19 mouse cellular contexts compared by ENCODE assay signal in the genomic region with DNA sequence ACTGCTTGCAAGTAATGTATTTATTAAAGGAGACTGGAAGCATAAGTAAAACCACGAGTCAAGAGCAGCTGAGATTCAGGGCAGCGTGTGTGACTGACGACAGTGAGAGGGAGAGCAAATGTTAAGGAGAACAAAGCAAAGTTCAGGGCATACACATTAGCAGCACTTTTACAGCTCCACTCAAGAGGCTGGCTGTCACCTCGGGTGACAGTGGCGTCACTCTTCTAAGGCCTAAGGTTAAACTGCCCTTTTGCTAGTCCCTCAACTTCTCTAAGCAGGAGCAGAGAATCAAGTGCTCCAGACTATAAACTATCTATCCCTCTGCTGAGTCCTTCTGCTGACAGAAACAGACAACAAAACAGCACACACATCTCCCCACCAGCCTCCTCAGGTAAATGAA. TPM values are rescaled to one million over a fixed set of nuclear protein-coding genes. Genes with fewer than 3 reads are reported as not detected.
DNase-seq lines count a peak whose midpoint lies in the region; ATAC-seq and TF ChIP-seq lines count a peak whose summit lies in the region.
"Had no signal": no experiment of that assay in that cellular context is flagged by ENCODE, and none has a peak within 500 bp of the region (broad histone marks: within the 10 kb centered on the region; RNA-seq: fewer than 3 reads in every experiment).

No protein-coding gene starts in this region.

- H3K27ac ChIP-seq in gastrocnemius, adult 2 months: peak overlapping the region; percentile 75
- 0 out of 2 replicates have a peak overlapping the region, but pooled peaks have one; percentile 9 for H3K27ac ChIP-seq in heart, embryonic 16.5 days (ENCODE audit: low read length)
- H3K27ac ChIP-seq in liver, adult 2 months (replicated peaks; ENCODE audit: insufficient read depth, low read depth, low read length): peak overlapping the region; percentile 20
- H3K27ac ChIP-seq in liver, embryonic 12.5 days: no peak overlapping the region
- H3K27ac ChIP-seq: forebrain, embryonic 13.5 days; hindbrain, embryonic 13.5 days; limb, embryonic 15.5 days had no signal

- TF ChIP-seq POLR2A in liver, adult 2 months (IDR thresholded peaks at IDR 0.05; ENCODE audit: extremely low read depth, insufficient read depth, low read length): no peak

- H3K4me3 ChIP-seq in gastrocnemius, adult 2 months: no peak overlapping the region
- H3K4me3 ChIP-seq in heart, embryonic 16.5 days (ENCODE audit: low read length): no peak overlapping the region
- no peak overlapping the region for H3K4me3 ChIP-seq in liver, adult 2 months (ENCODE audit: insufficient read depth, low read depth, low read length)
- H3K4me3 ChIP-seq in liver, embryonic 12.5 days: no peak overlapping the region
- H3K4me3 ChIP-seq: forebrain, embryonic 13.5 days; hindbrain, embryonic 13.5 days; limb, embryonic 15.5 days had no signal

- 33% methylated on average over 5 of the region's 5 CpGs for WGBS in heart, embryonic 16.5 days
- WGBS in liver, adult 2 months: 23% methylated on average over 5 of the region's 5 CpGs
- 68% methylated on average over 5 of the region's 5 CpGs for WGBS in liver, embryonic 12.5 days (ENCODE audit: insufficient replicate concordance)

- H3K4me1 ChIP-seq in heart, embryonic 16.5 days (ENCODE audit: control insufficient read depth, insufficient read depth, low read length): peaks cover 2% of the 10 kb centered on the region; the same call in 1 of the 2 replicates
- peaks cover 13% of the 10 kb centered on the region; the same call in 1 of the 2 replicates for H3K4me1 ChIP-seq in liver, adult 2 months (ENCODE audit: control insufficient read depth, insufficient read depth, low read length)
- H3K4me1 ChIP-seq in liver, embryonic 12.5 days: no peaks in the 10 kb centered on the region
- H3K4me1 ChIP-seq: limb, embryonic 15.5 days had no signal

- no peak for DNase-seq in gastrocnemius, adult 2 months
- no peak for DNase-seq in gastrocnemius, postnatal 36 days
- DNase-seq in heart, adult 9 months (ENCODE audit: low spot score in 2 of 2): no peak
- DNase-seq in liver, adult 2 months (ENCODE audit: extremely low read depth, low read depth, low spot score): peak; percentile 71
- peak; percentile 13 for DNase-seq in kidney, postnatal 14 days
- no peak for DNase-seq in c-Kit-positive CD71-positive TER-119-positive erythroid progenitor cells, embryonic 14.5 days (ENCODE audit: low spot score)
- DNase-seq: cerebellum, postnatal 25 days; gastrocnemius, postnatal 25 days; lung, embryonic 14.5 days; spleen, adult 18-20 months; thymus, adult 2 months had no signal

- no peak for TF ChIP-seq CTCF in gastrocnemius, adult 2 months (IDR thresholded peaks at IDR 0.05)
- no peak for TF ChIP-seq CTCF in liver, adult 2 months (IDR thresholded peaks at IDR 0.05; ENCODE audit: low read depth, low read length)

- peaks cover 9% of the 10 kb centered on the region; the same call in 1 of the 2 replicates for H3K79me2 ChIP-seq in liver, adult 2 months (ENCODE audit: control insufficient read depth, insufficient read depth, low read length)

- H3K4me2 ChIP-seq in heart, embryonic 16.5 days (ENCODE audit: low read depth, low read length): no peak overlapping the region
- no peak overlapping the region for H3K4me2 ChIP-seq in liver, embryonic 12.5 days
- H3K4me2 ChIP-seq: forebrain, embryonic 13.5 days; hindbrain, embryonic 13.5 days; limb, embryonic 15.5 days; lung, embryonic 14.5 days had no signal

- peaks cover 3% of the 10 kb centered on the region for H3K36me3 ChIP-seq in heart, embryonic 16.5 days (ENCODE audit: control insufficient read depth, insufficient read depth)
- peaks cover 4% of the 10 kb centered on the region for H3K36me3 ChIP-seq in liver, adult 2 months (ENCODE audit: control insufficient read depth, insufficient read depth, low read length)
- peaks cover 13% of the 10 kb centered on the region for H3K36me3 ChIP-seq in liver, embryonic 12.5 days

- intact Hi-C loops in gastrocnemius, adult 2 months (cut with DNase I): no loop called here
- intact Hi-C loops in gastrocnemius, postnatal 36 days (cut with DNase I): no loop called here

- no peak overlapping the region for H3K9ac ChIP-seq in heart, embryonic 16.5 days (ENCODE audit: low read length)
- H3K9ac ChIP-seq in liver, adult 2 months (ENCODE audit: low read depth, low read length): no peak overlapping the region
- H3K9ac ChIP-seq in liver, embryonic 12.5 days: no peak overlapping the region
- H3K9ac ChIP-seq: forebrain, embryonic 13.5 days; hindbrain, embryonic 13.5 days; limb, embryonic 15.5 days; lung, embryonic 14.5 days had no signal

- no peak for ATAC-seq in heart, embryonic 16.5 days (replicated peaks; ENCODE audit: extremely low read depth, insufficient read depth, low FRiP score)
- no peak for ATAC-seq in liver, embryonic 12.5 days
- ATAC-seq: forebrain, embryonic 13.5 days; midbrain, embryonic 16.5 days had no signal

- H3K9me3 ChIP-seq in heart, embryonic 16.5 days (replicated peaks; ENCODE audit: control insufficient read depth, low read length): no peaks in the 10 kb centered on the region
- no peaks in the 10 kb centered on the region for H3K9me3 ChIP-seq in liver, embryonic 12.5 days (replicated peaks)
- H3K9me3 ChIP-seq: forebrain, embryonic 13.5 days; hindbrain, embryonic 13.5 days; limb, embryonic 15.5 days had no signal

- H3K27me3 ChIP-seq in heart, embryonic 16.5 days (ENCODE audit: control insufficient read depth, insufficient read depth, low read length): no peaks in the 10 kb centered on the region
- no peaks in the 10 kb centered on the region for H3K27me3 ChIP-seq in liver, adult 2 months (ENCODE audit: control insufficient read depth, insufficient read depth, low read length)
- no peaks in the 10 kb centered on the region for H3K27me3 ChIP-seq in liver, embryonic 12.5 days (replicated peaks)
- H3K27me3 ChIP-seq: forebrain, embryonic 13.5 days; hindbrain, embryonic 13.5 days; limb, embryonic 15.5 days had no signal

RNA-seq across cellular contexts. Expression of a gene that starts 24.8 kb away (rescaled TPM):
- total RNA-seq in gastrocnemius, adult 2 months (2021): 10 to 100 TPM; 23.7 to 26.8 TPM
- total RNA-seq in gastrocnemius, postnatal 36 days (2021): 10 to 100 TPM; 20.2 to 24.4 TPM
- 33.9 and 39.2 TPM in 2 replicates for polyA plus RNA-seq in heart, embryonic 16.5 days (2015; fragmentation: Nextera tagmentation; extraction: Ambion mirVana)
- total RNA-seq in liver, adult 2 months (2014; rRNA removed): 9.2 TPM in 2 replicates
- polyA plus RNA-seq in liver, adult 2 months (2012; rRNA removed): 5.1 and 6.0 TPM in 2 replicates
- polyA plus RNA-seq in liver, embryonic 12.5 days (2016; fragmentation: Nextera tagmentation; extraction: Ambion mirVana): 25.8 and 26.5 TPM in 2 replicates

RNA-seq across cellular contexts. Expression of a gene that starts 47.8 kb away (rescaled TPM):
- not detected for total RNA-seq in gastrocnemius, adult 2 months (2021)
- total RNA-seq in gastrocnemius, postnatal 36 days (2021): not detected
- polyA plus RNA-seq in heart, embryonic 16.5 days (2015; fragmentation: Nextera tagmentation; extraction: Ambion mirVana): 9.5 and 13.6 TPM in 2 replicates
- total RNA-seq in liver, adult 2 months (2014; rRNA removed): not detected in 2 replicates
- polyA plus RNA-seq in liver, adult 2 months (2012; rRNA removed): not detected in 2 replicates
- polyA plus RNA-seq in liver, embryonic 12.5 days (2016; fragmentation: Nextera tagmentation; extraction: Ambion mirVana): 0.51 and 0.96 TPM in 2 replicates
- total RNA-seq: adrenal gland, adult 18-20 months; megakaryocyte, adult 5-6 weeks had no signal

Comparison
In these comparisons a context has a peak if more than half of its experiments do, and no peak if none do; other contexts are left out.
1. DNase-seq: peak in liver, adult 2 months (single experiment) and kidney, postnatal 14 days (single experiment); none in gastrocnemius, adult 2 months (single experiment), gastrocnemius, postnatal 36 days (0 of 2), heart, adult 9 months (0 of 2) and c-Kit-positive CD71-positive TER-119-positive erythroid progenitor cells, embryonic 14.5 days (single experiment).